Mouse (Mus musculus) myocyte (in vitro differentiated cells): Measurements from ENCODE around the gene Exosc9. TPM values are rescaled to one million over a fixed set of nuclear protein-coding genes. Genes with fewer than 3 reads are reported as not detected.

Experiments
- H3K27me3 ChIP-seq: one replicate; pipeline ENCODE4 v1.6.1; 2011; ENCODE audit not compliant: control insufficient read depth, insufficient read depth, insufficient read length
- H3K36me3 ChIP-seq: one replicate; pipeline ENCODE4 v1.6.1; 2011; ENCODE audit not compliant: control insufficient read depth, insufficient read depth
- H3K4me2 ChIP-seq: one replicate; pipeline ENCODE4 v1.6.1; 2011; ENCODE audit warnings: low read depth, control low read depth
- H3K4me3 ChIP-seq: one replicate; pipeline ENCODE4 v1.5.1; 2011; ENCODE audit warnings: mild to moderate bottlenecking, control low read depth, moderate library complexity
- H3K79me2 ChIP-seq: one replicate; pipeline ENCODE4 v1.6.1; 2011; ENCODE audit not compliant: control insufficient read depth, insufficient read depth
- H3ac ChIP-seq: one replicate; pipeline ENCODE4 v1.6.1; 2011; ENCODE audit not compliant: control insufficient read depth, insufficient read length
- CEBPB ChIP-seq: IDR thresholded peaks from 2 replicates; pipeline ENCODE4 v1.6.1; 2011; ENCODE audit warnings: mild to moderate bottlenecking, moderate library complexity; ENCODE audit not compliant: poor library complexity, insufficient read depth, severe bottlenecking
- E2F4 ChIP-seq: IDR thresholded peaks from one replicate; pipeline ENCODE4 v1.6.1; 2011; ENCODE audit warnings: mild to moderate bottlenecking, control low read depth, moderate library complexity; ENCODE audit not compliant: insufficient read depth
- MYOD1 ChIP-seq, 3 experiments: IDR thresholded peaks; one replicate each; pipeline ENCODE4 v1.6.1; 2011; ENCODE audit warnings: control low read depth in 2 of 3, low read depth in 2 of 3, mild to moderate bottlenecking in 2 of 3, moderate library complexity in 1 of 3; ENCODE audit not compliant: insufficient read length in 2 of 3, control insufficient read depth in 1 of 3
- MYOG ChIP-seq, 3 experiments: IDR thresholded peaks; one replicate each; pipeline ENCODE4 v1.6.1; 2011; ENCODE audit warnings: control low read depth in 2 of 3, low read depth in 2 of 3, mild to moderate bottlenecking in 2 of 3; ENCODE audit not compliant: insufficient read length in 2 of 3, control insufficient read depth in 1 of 3, insufficient read depth in 1 of 3
- POLR2A ChIP-seq: IDR thresholded peaks from one replicate; pipeline ENCODE4 v1.6.1; 2011; ENCODE audit warnings: low read depth, mild to moderate bottlenecking, control low read depth, moderate library complexity; ENCODE audit not compliant: insufficient read length
- POLR2AphosphoS2 ChIP-seq: IDR thresholded peaks from one replicate; pipeline ENCODE4 v1.6.1; 2011; ENCODE audit warnings: low read depth, control low read depth; ENCODE audit not compliant: insufficient read length
- REST ChIP-seq: IDR thresholded peaks from one replicate; pipeline ENCODE4 v1.6.1; 2011; ENCODE audit warnings: mild to moderate bottlenecking, control low read depth, moderate library complexity; ENCODE audit not compliant: insufficient read depth, insufficient read length
- SRF ChIP-seq: IDR thresholded peaks from one replicate; pipeline ENCODE4 v1.6.1; 2011; ENCODE audit warnings: low read depth; ENCODE audit not compliant: control insufficient read depth, insufficient read length
- TCF12 ChIP-seq: IDR thresholded peaks from one replicate; pipeline ENCODE4 v1.6.1; 2011; ENCODE audit warnings: mild to moderate bottlenecking, control low read depth; ENCODE audit not compliant: poor library complexity, insufficient read depth, severe bottlenecking
- TCF3 ChIP-seq: IDR thresholded peaks from one replicate; pipeline ENCODE4 v1.6.1; 2011; ENCODE audit warnings: low read depth, control low read depth; ENCODE audit not compliant: insufficient read length
- USF1 ChIP-seq: IDR thresholded peaks from one replicate; pipeline ENCODE4 v1.6.1; 2011; ENCODE audit warnings: low read depth, mild to moderate bottlenecking, control low read depth, moderate library complexity
- polyA plus RNA-seq: library from polyadenylated mRNA; unstranded; fragments of >200 nt; fragmentation: generic; extraction: Trizol; gene quantifications from one replicate; pipeline ENCODE4 v1.2.1, GENCODE M21; 2012; ENCODE audit warnings: missing spikeins

Exosc9 gene
- polyA plus RNA-seq, 1 experiment: 12.1 TPM

DNA sequence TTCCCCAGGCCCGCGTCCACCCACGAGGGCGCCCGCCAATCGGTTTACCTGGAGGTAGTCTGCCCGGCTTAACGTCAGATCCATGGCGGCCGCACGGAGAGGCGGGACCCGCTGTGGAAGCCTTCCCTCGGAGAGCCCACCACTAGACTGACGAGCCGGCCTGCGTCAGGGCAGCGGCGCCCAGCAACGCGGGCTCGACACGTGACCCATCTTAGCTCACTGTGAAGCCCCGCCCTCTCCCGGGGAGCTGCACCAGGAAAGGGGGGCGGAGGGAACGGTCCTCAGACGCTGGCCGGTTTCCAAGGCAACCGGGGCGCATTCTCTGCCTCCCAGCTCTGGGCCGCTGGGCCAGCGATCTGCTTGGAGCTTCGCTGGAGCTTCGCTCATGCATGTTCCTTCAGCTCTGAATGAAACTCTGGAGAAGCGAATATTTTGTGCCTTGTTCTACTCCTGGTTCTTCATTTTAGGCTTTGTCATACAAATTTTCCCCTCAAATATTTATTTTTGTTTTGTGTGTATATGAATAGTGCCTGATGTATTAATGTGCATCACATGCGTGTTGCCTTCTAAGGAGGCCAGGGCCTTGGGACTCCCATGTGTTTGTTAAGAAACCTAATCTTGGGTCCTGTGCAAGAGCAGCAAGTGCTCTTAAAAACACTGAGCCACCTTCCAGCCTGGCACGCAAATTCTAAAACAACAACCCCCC lies 60.9 kb downstream of the Exosc9 start, which contains the start of gene Bbs7:
TSS of gene Bbs7 (minus strand) at position 276 of the 706 bp plus-strand sequence.
- TF ChIP-seq USF1 (peak; percentile 81), POLR2A (peak; percentile 82), REST (no peak), MYOG (IDR thresholded peaks at IDR 0.05; ENCODE audit: control insufficient read depth in 1 of 3, insufficient read depth in 1 of 3, insufficient read length in 2 of 3, low read depth in 2 of 3) (no peak), POLR2AphosphoS2 (peak; percentile 67)
- Histone ChIP-seq H3K79me2 (no peaks in the 10 kb centered on the region), H3K36me3 (no peaks in the 10 kb centered on the region), H3K4me2 (peak within 1 kb of the TSS; percentile 70), H3ac (peak within 1 kb of the TSS; percentile 4), H3K4me3 (peak within 1 kb of the TSS; percentile 35), H3K27me3 (no peaks in the 10 kb centered on the region)

DNA sequence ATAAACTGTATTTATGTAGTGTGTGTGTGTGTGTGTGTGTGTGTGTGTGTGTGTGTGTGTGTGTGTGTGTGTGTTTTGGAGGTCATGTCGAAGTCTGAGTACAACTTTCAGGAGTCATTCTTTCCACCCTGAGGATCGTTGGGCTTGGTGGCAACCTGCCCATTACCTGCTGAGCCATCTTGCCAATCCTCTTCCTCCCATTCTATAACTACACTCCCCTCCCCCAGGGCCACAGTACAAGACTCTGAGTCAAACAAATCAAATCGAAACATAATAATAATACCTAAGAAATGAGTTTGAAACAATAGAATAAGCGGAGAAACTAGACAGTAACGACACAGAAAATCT lies 61.5 kb downstream of the Exosc9 start:
- H3K4me3 ChIP-seq: peak overlapping the region; percentile 35
- H3K36me3 ChIP-seq: no peaks in the 10 kb centered on the region
- no peak overlapping the region for H3ac ChIP-seq
- H3K4me2 ChIP-seq: peak overlapping the region; percentile 70
- no peaks in the 10 kb centered on the region for H3K27me3 ChIP-seq
- no peaks in the 10 kb centered on the region for H3K79me2 ChIP-seq
- TF ChIP-seq MYOG (IDR thresholded peaks at IDR 0.05; ENCODE audit: control insufficient read depth in 1 of 3, insufficient read depth in 1 of 3, insufficient read length in 2 of 3, low read depth in 2 of 3) (no peak), E2F4 (no peak), TCF3 (no peak), SRF (no peak), TCF12 (no peak), USF1 (no peak), POLR2AphosphoS2 (no peak), REST (no peak), CEBPB (no peak), MYOD1 (IDR thresholded peaks at IDR 0.05; ENCODE audit: control insufficient read depth in 1 of 3, insufficient read length in 2 of 3, low read depth in 2 of 3) (no peak), POLR2A (no peak)

Other genes starting within 250 kb of the Exosc9 start
- 313 TPM for gene Anxa5, start 76.7 kb upstream of the Exosc9 start, polyA plus RNA-seq
- 0.46 TPM for gene 1810062G17Rik, start 76.7 kb upstream of the Exosc9 start, polyA plus RNA-seq
- gene Gm11549, start 30.8 kb upstream of the Exosc9 start, polyA plus RNA-seq: not detected
- 29.0 TPM for gene Ccna2, start 19.5 kb downstream of the Exosc9 start, polyA plus RNA-seq
- 2.8 TPM for gene Bbs7, start 60.9 kb downstream of the Exosc9 start, polyA plus RNA-seq
- gene Trpc3, start 137.6 kb downstream of the Exosc9 start, polyA plus RNA-seq: not detected